Mouse (Mus musculus) cerebellum, adult 2 months (tissue): ENCODE measurements around the gene Smoc1.

Experiments
- CTCF ChIP-seq: fragments of 200-500 bp; IDR thresholded peaks from 2 replicates; pipeline ENCODE4 v1.5.1; 2011; ENCODE audit warnings: low read depth, mild to moderate bottlenecking, control low read depth, low read length, moderate library complexity, borderline replicate concordance; ENCODE audit not compliant: insufficient read depth
- POLR2A ChIP-seq: fragments of 200-500 bp; IDR thresholded peaks from 2 replicates; pipeline ENCODE4 v1.6.1; 2011; ENCODE audit warnings: low read length, control low read depth, borderline replicate concordance; ENCODE audit not compliant: insufficient read depth

GRCm38 (mm10) chr12:81166092-81166491, 139.5 kb downstream of the Smoc1 start:
- TF ChIP-seq CTCF (no peak), POLR2A (no peak)
